Comparison of ENCODE assay signal across 29 mouse cellular contexts in genomic region chr5:18489709-18490108, GRCm38 (mm10).
"Had no signal": no experiment of that assay in that cellular context is flagged by ENCODE, and none has a peak within 500 bp of the region (broad histone marks: within the 10 kb centered on the region; RNA-seq: fewer than 3 reads in every experiment).

No protein-coding gene starts in this region.

- H3K27me3 ChIP-seq: embryonic facial prominence, embryonic 12.5 days; embryonic facial prominence, embryonic 13.5 days; embryonic facial prominence, embryonic 15.5 days; forebrain, embryonic 12.5 days; forebrain, embryonic 13.5 days; forebrain, embryonic 15.5 days had no signal

- DNase-seq: cerebellum, adult 2 months; cerebellum, adult 8-10 months; cerebellum, adult 9-10 months; cerebellum, adult 9-11 months; cerebellum, postnatal 10 days; cerebellum, postnatal 14 days; cerebellum, postnatal 25 days; cerebellum, postnatal 36 days; embryo, embryonic 11 days; forebrain, postnatal 0 days; gastrocnemius, adult 2 months; gastrocnemius, postnatal 10 days; gastrocnemius, postnatal 14 days; gastrocnemius, postnatal 25 days; gastrocnemius, postnatal 36 days; heart, adult 11 months; heart, adult 18-20 months; heart, adult 2 months had no signal

- H3K36me3 ChIP-seq: embryonic facial prominence, embryonic 10.5 days; embryonic facial prominence, embryonic 12.5 days; embryonic facial prominence, embryonic 13.5 days; embryonic facial prominence, embryonic 15.5 days; forebrain, embryonic 10.5 days; forebrain, embryonic 12.5 days; forebrain, embryonic 15.5 days had no signal

- H3K4me1 ChIP-seq: embryonic facial prominence, embryonic 10.5 days; embryonic facial prominence, embryonic 12.5 days; embryonic facial prominence, embryonic 13.5 days; embryonic facial prominence, embryonic 15.5 days; forebrain, embryonic 10.5 days; forebrain, embryonic 12.5 days; forebrain, embryonic 13.5 days; forebrain, embryonic 15.5 days had no signal

- H3K4me3 ChIP-seq: embryonic facial prominence, embryonic 10.5 days; embryonic facial prominence, embryonic 12.5 days; embryonic facial prominence, embryonic 13.5 days; embryonic facial prominence, embryonic 15.5 days; erythroblast, embryonic 14.5 days; forebrain, embryonic 10.5 days; forebrain, embryonic 12.5 days; forebrain, embryonic 13.5 days; forebrain, embryonic 15.5 days; gastrocnemius, adult 2 months; heart, adult 2 months had no signal

- H3K9ac ChIP-seq: embryonic facial prominence, embryonic 12.5 days; embryonic facial prominence, embryonic 13.5 days; embryonic facial prominence, embryonic 15.5 days; forebrain, embryonic 12.5 days; forebrain, embryonic 13.5 days; forebrain, embryonic 15.5 days; forebrain, postnatal 0 days had no signal

- H3K27ac ChIP-seq: embryonic facial prominence, embryonic 10.5 days; embryonic facial prominence, embryonic 12.5 days; embryonic facial prominence, embryonic 13.5 days; embryonic facial prominence, embryonic 15.5 days; forebrain, embryonic 10.5 days; forebrain, embryonic 12.5 days; forebrain, embryonic 13.5 days; forebrain, embryonic 15.5 days; gastrocnemius, adult 2 months; heart, adult 2 months had no signal

- H3K4me2 ChIP-seq: embryonic facial prominence, embryonic 12.5 days; embryonic facial prominence, embryonic 13.5 days; embryonic facial prominence, embryonic 15.5 days; forebrain, embryonic 12.5 days; forebrain, embryonic 13.5 days; forebrain, embryonic 15.5 days had no signal

- ATAC-seq: forebrain, embryonic 13.5 days; forebrain, embryonic 14.5 days; forebrain, embryonic 15.5 days; forebrain, embryonic 16.5 days; forebrain, postnatal 0 days had no signal

- H3K9me3 ChIP-seq: embryonic facial prominence, embryonic 10.5 days; embryonic facial prominence, embryonic 12.5 days; embryonic facial prominence, embryonic 13.5 days; embryonic facial prominence, embryonic 15.5 days; forebrain, embryonic 10.5 days; forebrain, embryonic 12.5 days; forebrain, embryonic 13.5 days; forebrain, embryonic 15.5 days had no signal
